Mouse (Mus musculus) MN1 (cell line): ENCODE results near the gene Pknox2.

ENCODE experiments used
- DNase-seq: peaks from one replicate; pipeline ENCODE4 v3.0.0-alpha.2; 2016; ENCODE audit warnings: low spot score

Pknox2 gene

DNA sequence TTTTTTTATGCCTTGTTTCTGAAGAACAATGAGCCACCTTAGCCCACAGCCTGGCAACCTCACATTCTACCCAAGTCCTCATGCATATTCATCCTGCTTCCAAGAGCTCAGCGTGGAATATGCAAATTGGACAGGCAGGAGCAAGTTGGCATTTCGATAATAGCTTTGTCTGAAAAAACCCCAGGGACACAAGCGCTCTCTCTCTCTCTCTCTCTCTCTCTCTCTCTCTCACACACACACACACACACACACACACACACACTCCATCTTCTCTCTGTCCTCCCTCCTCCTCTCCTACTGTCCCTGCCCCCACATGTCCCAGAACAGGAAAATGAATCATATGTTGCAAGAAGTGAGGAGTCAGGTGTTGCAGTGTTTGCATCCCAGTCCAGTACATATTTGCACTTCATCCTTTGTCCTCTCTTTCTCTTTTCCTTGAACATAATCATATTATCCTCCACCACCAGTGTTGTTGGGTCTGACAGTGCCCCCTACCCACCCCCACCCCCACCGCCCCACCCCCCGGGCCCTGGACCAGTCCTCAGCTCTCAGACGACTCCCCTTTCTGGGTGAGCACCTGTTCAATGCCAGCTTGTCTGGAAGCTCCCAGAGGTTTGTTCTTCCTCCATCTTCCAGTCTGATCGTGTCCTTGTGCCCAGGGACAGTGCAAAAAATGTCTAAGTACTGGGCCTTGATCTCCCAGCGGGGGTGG is 265.0 kb downstream of the Pknox2 start:
- DNase-seq: no peak

DNA sequence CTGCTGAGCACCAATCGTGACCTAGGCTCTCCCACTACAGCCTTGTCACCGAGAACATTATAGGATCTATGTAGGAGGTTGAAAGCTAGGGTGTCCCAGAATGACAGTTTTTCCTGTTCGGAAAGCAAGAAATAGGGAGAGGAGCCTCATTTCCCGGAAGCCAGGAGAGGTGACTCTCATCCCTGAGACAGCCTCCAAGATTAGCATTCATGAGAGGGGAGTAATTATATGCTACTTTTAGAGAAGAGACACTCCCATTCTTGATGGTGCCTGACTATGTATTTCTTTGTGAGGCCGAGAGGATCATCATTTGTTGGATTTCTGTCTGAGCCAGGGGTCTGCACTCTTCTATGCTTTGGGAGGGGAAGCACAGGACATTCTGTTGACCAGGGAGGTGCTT is 265.6 kb downstream of the Pknox2 start:
- no peak for DNase-seq

DNA sequence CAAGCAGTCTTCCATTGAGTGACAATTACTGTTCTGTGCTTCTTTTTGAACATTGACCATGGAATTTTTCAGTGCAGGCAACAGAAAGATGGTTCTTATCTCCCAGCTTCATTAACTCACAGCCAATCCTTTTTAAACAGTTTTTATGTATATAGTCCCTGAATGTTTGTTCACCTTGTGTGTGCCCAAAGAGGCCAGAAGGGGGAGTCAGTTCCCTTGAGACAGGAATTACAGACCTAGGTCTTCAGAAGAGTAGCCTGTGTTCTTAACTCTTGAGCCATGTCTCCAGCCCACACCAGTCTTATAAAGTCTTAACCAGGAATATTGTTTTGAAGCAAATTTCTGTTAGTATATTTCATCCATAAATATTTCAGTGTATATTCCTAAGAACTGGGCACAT is 270.4 kb downstream of the Pknox2 start:
- DNase-seq: no peak

DNA sequence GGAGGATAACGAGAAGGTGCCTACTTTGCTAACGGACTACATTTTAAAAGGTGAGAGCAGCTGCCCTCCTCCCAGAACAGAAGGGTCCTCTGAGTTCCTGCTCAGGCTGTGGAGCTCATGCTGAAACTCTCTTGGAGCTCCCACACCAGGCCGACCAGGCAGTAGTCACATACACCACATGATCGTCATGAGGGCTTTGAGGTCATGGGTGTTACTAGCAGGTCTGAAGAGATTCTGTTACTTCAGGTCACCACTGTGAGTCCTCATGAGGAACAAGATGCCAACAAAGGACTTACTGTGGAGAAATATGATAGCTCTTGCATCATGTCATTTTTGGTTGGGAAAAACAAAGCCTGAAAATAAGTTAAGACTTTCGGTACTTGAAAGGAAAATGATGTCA is 270.9 kb downstream of the Pknox2 start:
- DNase-seq: no peak

DNA sequence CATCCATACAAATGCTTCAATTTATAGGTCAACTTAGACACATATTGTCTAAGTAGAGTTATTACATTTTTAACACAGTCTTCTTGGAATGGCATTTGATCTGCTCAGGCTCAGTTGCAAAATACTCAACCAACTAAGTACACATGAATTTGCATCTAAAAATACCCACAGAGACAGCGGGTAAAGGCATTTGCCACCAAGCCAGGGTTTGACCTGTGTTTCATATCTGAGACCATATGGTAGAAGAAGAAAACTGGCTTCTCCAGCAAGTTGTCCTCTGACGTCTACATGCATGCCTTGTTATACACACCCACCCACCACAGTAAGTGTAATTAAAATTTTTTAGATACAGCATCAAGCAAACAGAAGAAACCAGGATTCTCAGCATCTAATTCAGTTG is 273.4 kb downstream of the Pknox2 start:
- DNase-seq: no peak

DNA sequence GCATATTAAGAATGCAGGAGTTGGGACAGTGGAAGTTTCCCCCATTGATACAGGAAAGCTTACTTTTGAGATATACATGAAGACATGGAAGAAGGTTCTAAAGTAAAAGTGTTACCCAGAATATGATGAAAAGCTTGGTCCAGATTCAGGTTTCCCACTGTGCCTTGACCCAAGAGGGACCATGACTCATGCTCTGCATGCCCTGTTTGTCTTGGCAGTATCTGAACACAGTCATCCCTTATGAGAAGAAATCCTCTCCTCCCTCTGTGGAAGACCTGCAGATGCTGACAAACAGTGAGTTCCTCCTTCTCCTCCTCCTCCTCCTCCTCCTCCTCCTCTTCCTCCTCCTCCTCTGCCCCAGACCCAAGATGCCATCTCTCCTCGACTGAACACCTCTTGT is 276.9 kb downstream of the Pknox2 start:
- DNase-seq: no peak

DNA sequence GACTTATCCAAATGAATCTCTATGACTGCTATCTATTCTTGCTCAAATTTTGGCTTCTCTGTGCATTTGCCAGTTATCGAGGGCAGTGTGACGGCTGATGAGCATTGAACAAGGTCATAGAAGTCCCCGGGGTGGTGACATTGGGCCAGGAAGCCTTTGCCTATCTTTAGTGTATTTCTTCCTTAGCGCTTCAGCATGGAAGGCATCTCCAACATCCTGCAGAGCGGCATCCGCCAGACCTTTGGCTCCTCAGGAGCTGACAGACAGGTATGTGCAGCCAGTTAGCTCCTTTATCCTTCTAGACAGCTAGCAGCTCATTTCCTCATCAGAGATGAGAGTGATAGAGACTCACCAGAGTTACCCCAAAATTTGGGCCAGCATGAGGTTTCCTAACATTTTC is 278.5 kb downstream of the Pknox2 start:
- no peak for DNase-seq

DNA sequence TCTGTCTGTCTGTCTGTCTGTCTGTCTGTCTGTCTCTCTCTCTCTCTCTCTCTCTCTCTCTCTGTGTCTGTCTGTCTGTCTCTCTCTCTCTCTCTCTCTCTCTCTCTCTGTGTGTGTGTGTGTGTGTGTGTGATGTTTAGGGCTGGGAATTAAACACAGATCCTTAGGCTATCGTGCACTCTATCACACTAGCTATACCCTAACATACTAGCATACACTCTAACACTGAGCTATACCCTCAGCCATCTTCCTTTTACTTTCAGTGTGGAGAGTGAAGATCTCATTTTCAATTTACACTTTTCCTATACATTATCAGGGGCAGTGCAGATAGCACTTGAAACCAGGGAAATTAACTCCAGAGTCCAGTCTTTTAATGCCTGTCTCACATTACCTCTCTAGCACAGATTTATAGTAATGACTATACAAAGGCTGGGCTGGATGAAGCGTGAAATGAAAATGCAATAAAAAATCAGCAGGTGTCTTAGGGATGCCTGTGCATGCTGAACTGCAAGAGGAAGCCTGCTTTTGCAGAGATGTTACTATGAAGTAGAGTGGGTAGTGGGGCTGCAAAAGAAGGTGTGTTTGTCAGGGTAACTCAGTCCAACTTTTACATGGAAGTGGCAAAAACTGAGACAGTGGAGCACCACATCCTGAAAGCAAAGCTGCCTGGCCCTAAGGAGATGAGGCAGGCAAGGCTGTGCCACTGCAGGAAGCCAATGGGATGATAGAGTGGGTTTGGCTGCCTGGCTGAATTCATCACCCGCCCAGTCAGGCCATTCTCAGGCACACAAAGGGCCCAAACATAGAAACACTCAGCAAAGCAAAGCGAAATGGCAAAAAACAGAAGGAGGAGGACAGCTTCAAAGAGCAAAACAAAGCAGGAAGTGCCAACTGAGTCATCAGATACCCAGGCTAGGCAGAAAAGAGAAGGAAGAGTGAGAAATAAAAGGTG is 282.1 kb downstream of the Pknox2 start:
- DNase-seq: no peak

DNA sequence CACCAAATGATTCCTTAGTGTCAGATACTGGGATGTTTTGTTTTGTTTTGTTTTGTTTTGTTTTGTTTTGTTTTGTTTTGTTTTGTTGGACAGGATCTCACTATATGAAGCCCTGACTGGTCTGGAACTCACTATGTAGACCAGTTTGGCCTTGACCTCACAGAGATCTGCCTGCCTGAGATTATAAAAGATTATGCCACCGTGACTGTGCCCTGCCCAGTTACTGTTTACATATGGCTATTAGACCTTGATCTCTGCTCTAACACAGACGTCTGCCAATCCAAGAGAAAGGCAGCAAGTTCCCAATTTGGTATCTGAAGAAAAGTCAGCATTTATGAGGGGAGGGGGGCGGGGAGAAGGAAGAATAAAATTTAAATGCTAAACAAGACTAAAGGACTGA is 283.5 kb downstream of the Pknox2 start:
- DNase-seq: no peak

DNA sequence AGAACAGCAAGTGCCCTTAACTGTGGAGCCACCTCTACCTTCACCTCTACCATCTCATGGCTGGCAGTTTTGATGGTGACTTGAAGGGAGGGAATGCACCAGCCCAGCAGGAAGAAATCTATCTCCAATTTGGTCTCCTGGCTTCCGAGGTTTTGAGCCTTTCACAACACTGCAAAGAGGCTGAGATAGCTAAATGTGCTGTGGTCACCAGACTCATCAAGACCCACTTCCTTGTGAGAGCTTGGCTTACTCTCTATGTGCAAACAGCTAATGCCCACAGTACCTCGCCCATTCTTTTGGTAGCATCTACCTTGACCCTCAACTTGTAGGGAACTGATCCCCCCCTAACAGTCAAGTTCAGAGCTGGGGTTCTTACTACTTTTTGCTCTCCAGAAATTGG is 284.6 kb downstream of the Pknox2 start:
- no peak for DNase-seq

DNA sequence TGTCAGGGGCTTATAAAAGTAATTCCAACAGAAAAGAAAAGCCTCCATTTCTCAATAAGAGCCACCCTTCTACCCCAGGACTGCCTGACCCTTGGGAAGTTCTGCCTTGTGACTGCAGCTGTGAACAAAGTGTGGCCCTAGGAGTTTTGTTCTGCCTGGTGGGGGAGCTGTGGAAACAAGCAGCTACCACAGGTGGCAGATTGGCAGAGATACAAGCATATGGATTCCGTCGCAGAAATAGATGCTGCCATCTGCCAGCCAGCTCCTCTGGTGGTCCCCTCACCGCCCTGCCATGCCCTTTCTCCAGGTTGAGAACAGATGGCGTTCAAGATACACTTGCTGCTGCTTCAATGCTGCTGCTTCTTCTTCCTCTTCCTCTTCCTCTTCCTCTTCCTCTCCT is 288.5 kb downstream of the Pknox2 start:
- no peak for DNase-seq

DNA sequence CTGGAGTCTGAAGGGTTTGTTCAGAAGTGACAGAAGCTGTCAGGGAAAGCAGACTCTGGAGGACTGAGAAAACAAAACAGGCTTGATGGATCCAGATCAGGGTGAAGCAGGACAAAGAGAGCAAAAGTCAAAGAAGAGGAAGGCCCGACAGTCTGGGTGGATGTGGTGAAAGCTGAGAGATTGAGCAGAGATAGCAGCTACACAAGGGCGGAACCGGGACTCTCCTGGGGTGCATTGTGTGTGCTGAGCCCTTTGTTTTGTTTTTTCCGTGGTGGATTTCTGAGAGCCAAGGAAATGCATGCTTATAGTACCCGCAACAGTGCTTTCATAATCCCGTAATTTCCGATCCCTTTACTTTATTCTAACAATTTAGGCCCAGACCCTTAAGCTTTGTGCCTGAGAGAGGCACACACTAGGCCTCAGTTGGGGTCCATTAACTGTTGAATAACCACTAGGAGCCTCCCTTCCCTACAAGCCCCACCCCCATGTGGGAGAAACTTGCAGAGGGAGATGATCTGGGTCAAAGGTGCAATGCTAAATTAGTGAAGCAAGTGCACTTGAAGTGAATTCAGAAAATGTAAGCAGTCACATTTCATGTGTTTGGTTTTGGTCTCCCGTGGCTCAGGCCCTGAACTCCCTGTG is 289.6 kb downstream of the Pknox2 start:
- DNase-seq: no peak

DNA sequence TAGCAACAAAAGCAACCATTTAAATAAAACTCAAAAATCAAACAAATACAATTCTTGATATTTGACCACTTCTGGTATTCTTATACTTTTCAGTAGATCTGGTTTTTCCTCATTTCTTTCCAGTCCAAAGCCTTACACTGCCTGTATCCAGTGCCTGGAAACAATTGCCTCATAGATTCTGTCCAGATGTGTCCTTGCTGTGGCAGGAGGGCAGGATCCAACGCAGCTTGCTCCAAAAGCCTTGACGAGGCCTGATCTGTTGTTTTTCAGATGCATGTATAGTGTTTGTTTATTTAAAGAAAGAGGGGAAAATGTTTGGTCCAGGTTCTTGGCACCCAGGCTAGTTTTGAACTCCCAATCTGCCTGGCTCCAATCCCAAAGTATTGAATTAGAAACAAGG is 290.9 kb downstream of the Pknox2 start:
- no peak for DNase-seq

DNA sequence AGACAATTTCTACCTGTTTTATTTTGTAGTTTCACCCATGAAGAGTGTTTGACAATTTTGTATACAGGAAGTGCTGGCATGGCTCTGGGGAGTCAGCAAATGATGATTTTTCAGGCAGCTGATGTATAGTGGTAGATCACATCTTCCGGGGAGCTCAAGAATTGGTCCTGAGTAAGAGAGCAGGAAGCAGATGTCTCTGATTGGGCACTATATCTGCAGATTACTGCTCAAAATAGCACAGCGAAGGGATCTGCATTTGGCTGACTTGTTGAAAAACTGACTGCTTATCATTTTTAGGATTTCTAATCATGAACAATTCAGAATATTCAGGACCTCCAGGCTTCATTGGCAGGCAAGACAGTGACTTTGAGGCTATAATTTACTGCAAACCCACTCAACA is 295.0 kb downstream of the Pknox2 start:
- no peak for DNase-seq

DNA sequence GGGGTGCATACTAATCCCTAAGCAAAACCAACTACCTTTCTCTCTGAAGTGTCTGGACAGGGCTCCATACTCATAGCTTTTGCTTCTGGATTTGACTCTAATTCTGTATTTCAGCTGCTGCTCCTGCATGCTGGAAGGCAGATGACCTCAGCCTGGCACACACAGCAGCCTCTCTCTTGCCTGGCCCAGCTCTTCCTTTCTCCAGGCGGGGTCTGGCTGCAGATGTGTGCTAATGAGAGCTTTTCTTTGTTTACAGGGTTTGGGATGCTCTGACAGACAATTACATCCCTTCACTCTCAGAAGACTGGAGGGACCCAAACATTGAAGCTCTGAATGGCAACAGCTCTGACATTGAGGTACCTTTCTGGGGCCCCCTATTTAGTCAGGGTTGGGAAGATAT is 297.1 kb downstream of the Pknox2 start:
- no peak for DNase-seq

DNA sequence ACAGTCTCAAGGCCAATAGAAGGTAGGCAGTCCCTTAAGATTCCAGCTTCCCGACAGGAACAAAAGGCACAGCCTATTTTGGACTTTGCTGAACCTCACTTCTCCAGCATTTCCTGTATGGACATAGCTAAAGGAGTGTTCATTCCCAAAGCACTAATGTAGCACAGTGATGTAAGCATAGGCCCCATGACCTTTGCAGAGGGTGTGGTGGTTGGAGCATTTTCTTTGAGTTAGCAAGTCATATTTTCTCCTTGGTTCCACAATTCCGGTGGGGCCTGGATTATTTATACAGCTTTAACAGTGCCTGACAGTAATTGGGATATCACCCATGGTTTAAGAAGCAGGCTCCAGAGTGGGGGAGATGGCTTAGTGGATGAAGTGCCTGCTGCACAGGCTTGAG is 298.5 kb downstream of the Pknox2 start:
- DNase-seq: no peak

DNA sequence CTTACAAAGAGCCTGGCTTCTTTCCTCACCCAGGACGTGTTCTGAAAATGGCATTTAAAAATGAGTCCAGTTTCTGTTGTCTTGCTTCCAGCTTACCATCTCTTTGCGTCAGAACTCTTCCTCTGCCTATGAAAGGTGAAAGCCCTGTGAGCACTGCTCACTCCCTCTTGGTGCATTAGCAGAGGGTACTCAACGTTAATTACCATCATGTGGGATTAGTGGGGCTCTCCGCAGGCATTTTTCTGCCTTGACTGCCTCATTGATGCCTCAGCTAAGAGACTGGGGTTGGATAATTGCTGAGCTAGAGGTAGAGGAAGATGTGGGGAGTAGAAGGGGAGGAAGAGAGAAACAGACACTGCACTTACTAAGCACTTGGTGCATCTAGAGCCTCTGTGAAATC is 300.9 kb downstream of the Pknox2 start:
- no peak for DNase-seq
